Mouse (Mus musculus): ENCODE results near the gene Pla2g5.

DNA sequence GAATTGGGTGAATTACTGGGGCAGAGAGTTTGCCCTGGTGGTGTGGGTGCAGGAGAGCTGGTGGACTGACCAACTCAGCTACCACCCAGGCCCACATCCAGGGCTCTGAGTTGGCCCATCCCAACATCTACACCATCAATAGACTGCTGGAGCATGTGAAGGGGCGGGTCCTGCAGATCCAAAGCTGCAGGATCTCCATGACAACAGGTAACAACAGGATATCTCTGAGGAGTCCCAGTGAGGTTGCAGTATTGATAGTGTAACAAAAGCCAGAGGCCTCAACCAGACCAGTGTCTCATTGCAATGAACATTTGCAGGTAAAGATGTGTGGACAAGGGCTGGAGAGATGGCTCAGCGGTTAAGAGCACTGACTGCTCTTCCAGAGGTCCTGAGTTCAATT is 42.2 kb downstream of the Pla2g5 start:
- no peak for TF ChIP-seq POLR2A (IDR thresholded peaks at IDR 0.05; ENCODE audit: extremely low read depth, insufficient read depth, low read length)
- no peak for TF ChIP-seq CTCF (IDR thresholded peaks at IDR 0.05; ENCODE audit: low read depth, low read length)

All from liver, adult 2 months (tissue).